Mouse (Mus musculus): ENCODE measurements around the gene Babam1. TPM values are rescaled to one million over a fixed set of nuclear protein-coding genes. Genes with fewer than 3 reads are reported as not detected.

Gene Babam1
- total and polyA plus RNA-seq, 3 experiments = 106 to 164 (median 119) TPM

GRCm38 (mm10) chr8:71381421-71381970 is 15.2 kb upstream of the Babam1 start, which contains the start of gene Nr2f6:
Gene Nr2f6, minus strand, starts transcription at chr8:71381960.
- DNase-seq = peak; percentile 84

DNA sequence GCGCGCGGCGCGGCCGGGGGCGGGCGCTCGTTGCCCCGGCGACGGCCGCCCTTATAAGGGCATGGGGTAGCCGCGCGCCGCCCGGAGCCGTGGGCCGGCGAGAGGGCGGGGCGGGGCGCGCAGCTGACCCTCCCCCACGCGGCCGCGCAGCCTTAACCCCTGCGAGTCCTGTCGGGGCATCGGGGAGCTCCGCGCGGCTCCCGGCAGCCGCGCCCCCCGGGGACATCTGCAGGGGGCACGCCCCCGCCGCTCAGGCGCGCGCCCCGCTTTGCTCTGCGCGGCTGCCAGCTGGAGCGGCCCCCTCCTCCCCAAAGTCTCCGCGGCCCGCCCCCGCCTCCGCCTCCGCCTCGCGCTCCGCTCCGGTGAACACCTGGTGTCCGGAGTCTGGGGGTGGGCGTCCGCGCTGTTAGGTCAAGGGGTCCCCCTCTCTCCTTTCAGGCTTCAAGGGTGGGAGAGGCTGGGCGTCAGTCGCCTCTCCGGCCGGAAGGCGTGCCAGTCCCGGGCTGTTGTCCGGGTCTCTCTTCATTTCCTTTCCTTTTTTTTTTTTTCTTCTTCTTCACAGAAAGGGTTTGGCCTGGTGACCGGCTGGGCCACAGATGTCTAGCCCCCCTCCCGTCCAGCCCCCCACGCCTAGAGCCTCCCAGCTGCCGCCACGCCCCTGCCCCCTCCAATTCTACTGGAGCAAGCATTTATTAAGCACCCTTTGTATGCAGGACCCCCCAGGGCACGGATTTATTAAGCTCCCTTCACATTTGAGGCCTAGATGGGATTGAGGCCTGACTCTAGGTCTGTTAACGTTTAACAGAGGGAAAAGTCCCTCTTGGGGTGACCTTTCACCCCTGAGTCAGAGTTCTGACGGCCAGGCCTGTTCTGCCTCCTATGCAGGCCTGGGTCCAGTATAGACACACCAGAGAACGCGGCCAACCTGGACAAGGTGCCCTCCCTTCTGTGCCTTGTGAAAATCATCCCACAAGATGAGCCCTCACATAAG is 14.4 kb upstream of the Babam1 start:
- DNase-seq = peak; percentile 94

- DNase-seq = peak; percentile 63
Measured at GRCm38 (mm10) chr8:71383396-71383795, 13.3 kb upstream of the Babam1 start.

DNA sequence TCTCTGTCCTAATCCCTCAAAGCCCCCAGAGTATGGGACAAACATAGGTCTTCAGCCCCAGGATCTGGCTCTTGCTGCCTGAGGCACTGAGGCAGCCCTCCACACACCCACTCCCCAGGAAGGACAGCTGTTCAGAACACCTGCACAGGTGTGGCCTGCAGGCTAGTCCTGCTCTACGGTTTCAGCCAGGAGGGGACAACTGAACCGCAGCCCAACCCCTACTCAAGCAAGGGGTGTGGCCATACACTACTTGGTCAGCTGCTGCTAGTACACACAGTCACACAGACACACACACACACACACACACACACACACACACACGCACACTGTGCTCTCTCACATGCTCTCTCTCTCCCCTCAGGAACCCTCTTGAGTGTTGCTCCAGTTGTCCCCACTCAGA is 12.8 kb upstream of the Babam1 start:
- DNase-seq = no peak

DNA sequence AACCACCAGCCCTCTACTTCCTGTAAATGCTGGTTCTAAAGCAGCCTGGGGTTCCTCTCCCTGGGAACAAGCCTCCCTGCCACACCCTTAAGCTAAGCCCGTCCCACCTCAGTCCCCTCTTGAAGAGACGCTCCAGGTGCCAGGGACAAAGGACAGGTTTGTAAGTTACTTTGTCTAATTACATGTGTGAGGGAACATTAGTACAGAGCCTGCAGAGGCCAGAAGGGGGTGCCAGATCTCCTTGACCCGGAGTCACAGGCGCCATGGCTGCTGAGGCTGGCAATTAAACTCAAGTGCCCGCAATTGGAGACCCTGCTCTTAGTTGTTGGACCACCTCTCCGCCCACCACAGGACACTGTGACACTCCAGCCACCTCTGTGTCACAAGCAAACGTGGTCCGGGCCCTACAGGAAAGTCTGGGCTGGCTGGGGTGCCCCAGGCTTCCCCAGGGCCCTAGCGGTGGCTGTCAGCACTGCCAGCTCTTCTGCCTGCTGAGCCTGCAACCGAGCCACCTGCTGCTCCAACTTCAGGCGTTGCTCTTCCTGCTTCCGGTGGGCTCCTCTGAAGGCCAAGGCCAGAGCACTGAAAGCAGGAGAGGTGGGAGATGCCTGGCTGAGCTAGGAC is 11.3 kb upstream of the Babam1 start:
- no peak for DNase-seq

DNA sequence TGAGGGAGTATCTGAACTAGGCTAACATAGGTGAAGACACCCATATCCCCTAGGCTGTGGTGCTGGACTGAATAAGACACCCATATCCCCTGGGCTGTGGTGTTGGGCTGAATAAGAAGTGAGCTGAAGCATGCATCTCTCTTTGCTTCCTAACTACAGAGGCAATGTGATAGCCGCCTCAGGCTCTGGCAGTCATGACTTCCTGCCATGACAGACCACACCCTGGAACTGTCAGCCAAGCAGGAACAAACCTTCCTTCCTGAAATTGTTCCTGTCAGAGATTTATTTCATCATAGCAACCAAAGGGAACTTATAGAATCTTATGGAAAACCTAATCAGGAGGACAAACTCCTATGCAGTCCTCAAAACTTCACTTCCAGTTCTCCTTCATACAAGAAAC is 8.4 kb upstream of the Babam1 start:
- DNase-seq = no peak

GRCm38 (mm10) chr8:71391696-71392095 is 5.0 kb upstream of the Babam1 start:
- DNase-seq = peak; percentile 0

- peak; percentile 0 for DNase-seq
Measured at GRCm38 (mm10) chr8:71392391-71392790, 4.3 kb upstream of the Babam1 start.

DNA sequence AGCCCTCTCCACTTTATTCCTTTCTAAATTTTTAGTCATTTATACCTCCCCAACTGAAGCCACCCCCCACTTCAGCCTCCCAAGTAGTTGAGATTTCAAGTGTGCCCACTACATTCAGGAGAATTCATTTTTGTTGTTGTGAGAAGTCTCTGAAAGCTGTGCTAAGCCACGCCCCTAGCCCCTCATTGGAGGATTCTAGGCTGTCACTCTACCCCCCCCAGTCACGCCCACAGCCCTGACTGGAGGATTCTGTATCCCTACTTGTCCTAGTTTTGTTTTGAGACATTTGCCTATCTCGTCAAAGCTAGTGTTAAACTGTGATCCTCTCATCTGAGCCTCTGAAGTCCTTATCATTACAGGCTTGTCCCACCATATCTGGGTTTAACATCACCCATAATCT is 3.8 kb upstream of the Babam1 start:
- DNase-seq = peak; percentile 59

DNA sequence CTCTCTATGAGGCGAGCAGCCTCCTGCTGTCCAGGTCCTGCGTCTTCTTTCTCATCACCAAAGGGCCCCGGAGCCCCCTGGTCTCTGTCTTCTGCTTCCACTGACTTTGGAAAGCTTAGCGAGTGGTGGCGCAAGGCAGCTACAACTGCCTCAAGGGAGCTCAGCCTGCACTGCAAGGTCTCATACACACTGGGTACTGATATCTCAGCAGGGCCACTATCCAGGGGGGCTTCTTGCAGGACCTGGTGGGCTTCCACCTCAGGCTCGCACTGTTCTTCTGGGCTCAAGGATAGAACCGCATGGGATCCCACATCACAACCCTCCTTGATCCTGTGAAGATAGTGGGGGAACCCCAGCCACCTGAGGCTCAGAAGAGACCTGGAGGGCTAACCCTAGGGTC is 2.2 kb upstream of the Babam1 start:
- DNase-seq = peak; percentile 1

DNA sequence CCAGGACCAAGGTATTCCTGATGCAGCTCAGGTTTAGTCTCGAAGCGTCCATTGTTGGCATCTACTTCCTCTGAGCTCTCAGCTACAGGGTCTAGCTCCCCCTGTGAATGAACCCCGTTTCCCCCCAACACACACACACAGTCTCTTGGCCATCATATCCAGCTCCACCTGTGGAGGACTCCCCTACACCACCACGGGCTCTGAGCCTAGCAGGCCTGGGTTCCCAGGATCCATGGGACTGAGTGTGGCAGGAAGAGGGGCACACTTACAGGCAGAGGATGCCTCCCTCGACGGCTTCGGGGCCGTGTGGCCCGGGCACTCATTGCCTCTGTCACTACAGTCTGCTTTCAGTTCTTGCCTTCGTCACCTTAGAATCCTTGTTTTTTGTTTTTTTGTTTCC is 1.6 kb upstream of the Babam1 start:
- DNase-seq = peak; percentile 4

GRCm38 (mm10) chr8:71395629-71396028 is 1.0 kb upstream of the Babam1 start, which contains the start of gene Ushbp1:
Gene Ushbp1, minus strand, starts transcription at chr8:71395802.
- peak; percentile 58 for DNase-seq

- no peak for DNase-seq
Measured at GRCm38 (mm10) chr8:71397701-71398100, 1.0 kb downstream of the Babam1 start.

GRCm38 (mm10) chr8:71400826-71401225 is 4.2 kb downstream of the Babam1 start:
- DNase-seq = no peak

DNA sequence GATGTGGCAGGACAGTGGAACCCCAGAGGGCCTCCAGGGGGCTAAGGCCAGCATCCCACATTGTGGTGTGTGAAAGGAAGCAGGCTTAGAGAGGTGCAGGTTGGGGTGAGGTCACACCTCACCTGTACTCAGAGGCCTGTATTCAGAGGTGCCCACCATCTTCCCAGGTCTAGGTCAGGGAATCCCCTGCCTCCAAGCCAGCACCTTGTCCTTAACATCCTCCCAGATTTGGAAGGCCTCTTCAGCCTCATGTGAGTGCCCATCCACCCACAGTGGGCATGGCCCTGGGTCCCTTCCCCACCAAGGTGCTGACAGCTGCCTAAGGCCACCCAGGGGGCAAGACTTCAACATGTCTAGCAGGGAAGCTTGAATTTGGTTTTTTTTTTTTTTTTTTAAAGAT is 4.8 kb downstream of the Babam1 start:
- DNase-seq = no peak

DNA sequence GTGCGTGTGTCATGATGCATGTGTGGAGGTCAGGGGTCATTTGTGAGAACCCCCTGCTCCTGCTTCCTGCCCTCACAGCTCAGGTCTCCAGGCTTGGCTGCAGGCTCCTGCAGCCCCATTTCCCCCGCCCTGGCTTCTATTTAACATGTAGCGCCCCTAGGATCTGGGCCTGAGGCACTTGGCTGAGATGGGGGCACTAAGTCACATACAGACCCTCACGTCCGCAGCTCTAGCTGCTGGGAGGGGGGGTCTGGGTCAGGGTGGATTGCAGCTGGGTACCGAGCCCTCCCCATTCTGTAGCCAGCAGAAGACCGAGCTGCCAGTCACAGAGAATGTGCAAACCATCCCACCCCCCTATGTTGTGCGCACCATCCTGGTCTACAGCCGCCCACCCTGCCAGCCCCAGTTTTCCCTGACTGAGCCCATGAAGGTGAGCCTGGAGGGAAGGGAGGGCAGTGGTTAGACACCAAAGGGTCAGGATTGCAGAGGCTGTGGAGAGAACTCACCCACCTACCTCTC is 5.8 kb downstream of the Babam1 start:
- DNase-seq = no peak

GRCm38 (mm10) chr8:71403107-71403885 is 6.6 kb downstream of the Babam1 start:
- DNase-seq = no peak

DNA sequence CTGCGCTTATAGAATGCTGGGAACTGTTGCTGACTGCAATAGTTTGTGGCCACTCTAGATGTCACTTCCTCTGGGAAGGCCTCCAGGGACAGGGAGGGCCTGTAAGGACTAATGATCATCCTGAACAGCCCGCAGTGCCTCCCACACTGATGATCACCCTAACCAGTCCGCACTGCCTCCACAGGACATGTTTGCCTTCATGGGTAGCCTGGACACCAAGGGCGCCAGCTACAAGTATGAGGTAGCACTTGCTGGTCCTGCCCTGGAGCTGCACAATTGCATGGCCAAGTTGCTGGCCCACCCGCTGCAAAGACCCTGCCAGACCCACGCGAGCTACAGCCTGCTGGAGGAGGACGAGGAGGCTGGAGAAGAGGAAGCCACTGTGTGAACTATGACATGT is 7.3 kb downstream of the Babam1 start:
- no peak for DNase-seq

GRCm38 (mm10) chr8:71404951-71405351 is 8.3 kb downstream of the Babam1 start:
- DNase-seq = peak; percentile 47

DNA sequence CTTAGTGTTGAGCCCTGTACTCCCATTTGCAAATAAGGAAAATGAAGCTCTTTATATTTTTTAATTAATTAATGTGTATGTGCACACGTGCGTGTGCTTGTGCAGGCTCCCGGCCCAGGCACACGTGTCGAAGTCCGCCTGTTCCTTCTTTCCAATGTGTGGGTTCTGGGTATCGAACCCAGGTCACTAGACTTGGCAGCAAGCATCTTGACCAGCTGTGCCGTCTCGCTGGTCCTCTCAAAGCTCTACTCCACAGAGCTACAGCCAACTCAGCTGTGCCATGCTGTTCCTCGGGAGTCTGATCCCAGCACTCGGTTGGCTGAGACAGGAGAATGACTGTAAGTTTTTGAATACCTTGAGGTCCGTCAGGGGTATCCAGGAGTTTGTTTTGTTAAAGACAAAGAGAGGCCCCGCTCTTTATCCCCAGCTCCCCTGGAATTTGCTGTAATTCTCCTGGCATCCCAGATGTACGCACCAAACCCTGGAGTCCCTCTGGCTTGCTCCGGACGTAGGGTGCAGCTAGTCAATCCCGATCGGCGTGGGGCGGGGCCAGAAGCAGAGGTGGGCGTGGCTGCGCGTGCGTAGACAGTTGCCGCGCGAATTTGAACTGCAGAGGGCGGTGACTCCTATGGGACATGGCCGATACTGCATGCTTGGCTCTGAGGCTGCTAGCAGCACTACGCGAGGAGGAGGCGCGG is 8.9 kb downstream of the Babam1 start, which contains the start of gene Ankle1:
Gene Ankle1 (plus strand): TSS at position 610 of the 698 bp plus-strand sequence.
- peak; percentile 98 for DNase-seq
